Mouse (Mus musculus) thymus, adult 18-20 months (tissue): Measurements from ENCODE around the gene Pax8.

Experiments
- DNase-seq, 2 experiments: peaks; one replicate each; pipeline ENCODE4 v3.0.0; 2022; ENCODE audit warnings: mixed read lengths in 2 of 2

Pax8 gene

GRCm38 (mm10) chr2:24475420-24475819, at the start of gene Pax8:
Gene Pax8, minus strand, starts transcription at chr2:24475599.
- DNase-seq, result no peak

GRCm38 (mm10) chr2:24521430-24522226, 46.2 kb upstream of the Pax8 start:
- DNase-seq, result no peak

GRCm38 (mm10) chr2:24520576-24521272, 45.3 kb upstream of the Pax8 start:
- DNase-seq, result no peak

- no peak for DNase-seq
Observed at GRCm38 (mm10) chr2:24516946-24517345, 41.5 kb upstream of the Pax8 start.

- DNase-seq, result no peak
Observed at GRCm38 (mm10) chr2:24507359-24507758, 32.0 kb upstream of the Pax8 start.

- DNase-seq, result no peak
Observed at GRCm38 (mm10) chr2:24502963-24503471, 27.6 kb upstream of the Pax8 start.

- no peak for DNase-seq
Observed at GRCm38 (mm10) chr2:24500921-24501320, 25.5 kb upstream of the Pax8 start.

- DNase-seq, result no peak
Observed at GRCm38 (mm10) chr2:24490564-24490963, 15.2 kb upstream of the Pax8 start.

GRCm38 (mm10) chr2:24488660-24489059, 13.3 kb upstream of the Pax8 start:
- DNase-seq, result no peak

- DNase-seq, result no peak
Observed at GRCm38 (mm10) chr2:24487056-24487825, 11.8 kb upstream of the Pax8 start.

- no peak for DNase-seq
Observed at GRCm38 (mm10) chr2:24485398-24485797, 10.0 kb upstream of the Pax8 start.

GRCm38 (mm10) chr2:24479906-24480305, 4.5 kb upstream of the Pax8 start:
- DNase-seq, result no peak

- DNase-seq, result no peak
Observed at GRCm38 (mm10) chr2:24479151-24479550, 3.8 kb upstream of the Pax8 start.

GRCm38 (mm10) chr2:24478611-24479010, 3.2 kb upstream of the Pax8 start:
- no peak for DNase-seq

- DNase-seq, result no peak
Observed at GRCm38 (mm10) chr2:24474514-24475378, 653 bp downstream of the Pax8 start.

- DNase-seq, result no peak
Observed at GRCm38 (mm10) chr2:24473641-24474511, 1.5 kb downstream of the Pax8 start.

- DNase-seq, result no peak
Observed at GRCm38 (mm10) chr2:24472677-24473076, 2.7 kb downstream of the Pax8 start.

- no peak for DNase-seq
Observed at GRCm38 (mm10) chr2:24472111-24472510, 3.3 kb downstream of the Pax8 start.

GRCm38 (mm10) chr2:24469102-24469501, 6.3 kb downstream of the Pax8 start:
- DNase-seq, result no peak

- DNase-seq, result no peak
Observed at GRCm38 (mm10) chr2:24468430-24468829, 7.0 kb downstream of the Pax8 start.

- no peak for DNase-seq
Observed at GRCm38 (mm10) chr2:24467156-24467555, 8.2 kb downstream of the Pax8 start.
